Mouse (Mus musculus): Measurements from ENCODE around the gene Gpn2. TPM values are rescaled to one million over a fixed set of nuclear protein-coding genes. Genes with fewer than 3 reads are reported as not detected.

Gpn2 gene
- polyA plus RNA-seq, 1 experiment from 2014 or later, result 13.5 TPM

GRCm38 (mm10) chr4:133561622-133562021 is 22.5 kb upstream of the Gpn2 start:
- H3K4me2 ChIP-seq, result no peak overlapping the region
- DNase-seq (no peak), ATAC-seq (ENCODE audit: low read depth) (no peak)
- H3K4me3 ChIP-seq (replicated peaks), result no peak overlapping the region
- WGBS (ENCODE audit: insufficient replicate concordance), result 49% methylated on average over 4 of the region's 4 CpGs
- H3K9ac ChIP-seq, result no peak overlapping the region
- peaks cover 3% of the 10 kb centered on the region; the same call in 1 of the 2 replicates for H3K4me1 ChIP-seq (replicated peaks)
- no peaks in the 10 kb centered on the region for H3K36me3 ChIP-seq
- no peaks in the 10 kb centered on the region for H3K9me3 ChIP-seq (replicated peaks)
- H3K27me3 ChIP-seq, result no peaks in the 10 kb centered on the region
- no peak overlapping the region for H3K27ac ChIP-seq

GRCm38 (mm10) chr4:133563123-133563571 is 21.0 kb upstream of the Gpn2 start:
- H3K27ac ChIP-seq, result no peak overlapping the region

GRCm38 (mm10) chr4:133567251-133567650 is 16.9 kb upstream of the Gpn2 start:
- ATAC-seq (ENCODE audit: low read depth) (no peak), DNase-seq (no peak)
- Histone ChIP-seq H3K9ac (no peak overlapping the region), H3K27me3 (peaks cover 3% of the 10 kb centered on the region; the same call in 1 of the 2 replicates), H3K4me1 (replicated peaks) (0 out of 2 replicates have a peak, but pooled peaks cover 4% of the 10 kb centered on the region), H3K9me3 (replicated peaks) (no peaks in the 10 kb centered on the region), H3K4me3 (replicated peaks) (no peak overlapping the region), H3K36me3 (no peaks in the 10 kb centered on the region), H3K4me2 (no peak overlapping the region), H3K27ac (no peak overlapping the region)
- WGBS (ENCODE audit: insufficient replicate concordance), result 25% methylated on average over 8 of the region's 8 CpGs

More at GRCm38 (mm10) chr4:133563123-133563571, 21.0 kb upstream of the Gpn2 start:
- Histone ChIP-seq H3K36me3 (no peaks in the 10 kb centered on the region), H3K4me3 (replicated peaks) (no peak overlapping the region), H3K4me2 (no peak overlapping the region), H3K4me1 (replicated peaks) (peaks cover 6% of the 10 kb centered on the region; the same call in 1 of the 2 replicates), H3K9me3 (replicated peaks) (no peaks in the 10 kb centered on the region), H3K9ac (no peak overlapping the region), H3K27me3 (no peaks in the 10 kb centered on the region)
- DNase-seq (no peak), ATAC-seq (ENCODE audit: low read depth) (no peak)
- 61% methylated on average over 11 of the region's 11 CpGs for WGBS (ENCODE audit: insufficient replicate concordance)

- peaks cover 3% of the 10 kb centered on the region; the same call in 1 of the 2 replicates for H3K27me3 ChIP-seq
- DNase-seq, result no peak
- peak overlapping the region; percentile 70 for H3K27ac ChIP-seq
- no peak overlapping the region for H3K9ac ChIP-seq
- H3K4me3 ChIP-seq (replicated peaks), result no peak overlapping the region
- 0 out of 2 replicates have a peak overlapping the region, but pooled peaks have one; percentile 21 for H3K4me2 ChIP-seq
- 66% methylated on average over 10 of the region's 10 CpGs for WGBS (ENCODE audit: insufficient replicate concordance)
- H3K9me3 ChIP-seq (replicated peaks), result no peaks in the 10 kb centered on the region
- peaks cover 13% of the 10 kb centered on the region for H3K4me1 ChIP-seq (replicated peaks)
- no peaks in the 10 kb centered on the region for H3K36me3 ChIP-seq
- ATAC-seq (ENCODE audit: low read depth), result no peak
Observed at GRCm38 (mm10) chr4:133569291-133570065, 14.7 kb upstream of the Gpn2 start.

GRCm38 (mm10) chr4:133570066-133570466 is 14.1 kb upstream of the Gpn2 start:
- H3K4me3 ChIP-seq (replicated peaks), result no peak overlapping the region
- ATAC-seq (ENCODE audit: low read depth) (peak; percentile 30; the same call in 1 of the 2 replicates), DNase-seq (no peak)
- H3K27me3 ChIP-seq, result peaks cover 3% of the 10 kb centered on the region; the same call in 1 of the 2 replicates
- 0 out of 2 replicates have a peak overlapping the region, but pooled peaks have one; percentile 21 for H3K4me2 ChIP-seq
- H3K27ac ChIP-seq, result peak overlapping the region; percentile 70
- H3K9ac ChIP-seq, result no peak overlapping the region
- no peaks in the 10 kb centered on the region for H3K9me3 ChIP-seq (replicated peaks)
- WGBS (ENCODE audit: insufficient replicate concordance), result 47% methylated on average over 10 of the region's 10 CpGs
- H3K36me3 ChIP-seq, result no peaks in the 10 kb centered on the region
- peaks cover 16% of the 10 kb centered on the region for H3K4me1 ChIP-seq (replicated peaks)

- peaks cover 18% of the 10 kb centered on the region for H3K36me3 ChIP-seq
- peaks cover 3% of the 10 kb centered on the region; the same call in 1 of the 2 replicates for H3K27me3 ChIP-seq
- DNase-seq (peak; percentile 72), ATAC-seq (ENCODE audit: low read depth) (peak; percentile 85)
- WGBS (ENCODE audit: insufficient replicate concordance), result 5% methylated on average over 44 of the region's 44 CpGs
- peaks cover 26% of the 10 kb centered on the region for H3K4me1 ChIP-seq (replicated peaks)
- peak within 1 kb of the TSS; percentile 97 for H3K4me3 ChIP-seq (replicated peaks)
- no peaks in the 10 kb centered on the region for H3K9me3 ChIP-seq (replicated peaks)
- peak within 1 kb of the TSS; percentile 88 for H3K9ac ChIP-seq
- H3K4me2 ChIP-seq, result peak within 1 kb of the TSS; percentile 93
- H3K27ac ChIP-seq, result peak within 1 kb of the TSS; percentile 90
Observed at GRCm38 (mm10) chr4:133574070-133574842, 9.9 kb upstream of the Gpn2 start, which contains the start of gene Gpatch3. TSS of gene Gpatch3 (plus strand) at chr4:133574745.

GRCm38 (mm10) chr4:133574843-133575202 is 9.3 kb upstream of the Gpn2 start:
- peaks cover 23% of the 10 kb centered on the region for H3K36me3 ChIP-seq
- H3K27me3 ChIP-seq, result peaks cover 3% of the 10 kb centered on the region; the same call in 1 of the 2 replicates
- H3K9ac ChIP-seq, result peak overlapping the region; percentile 88
- DNase-seq, result no peak
- H3K9me3 ChIP-seq (replicated peaks), result no peaks in the 10 kb centered on the region
- H3K4me3 ChIP-seq (replicated peaks), result peak overlapping the region; percentile 97
- peaks cover 26% of the 10 kb centered on the region for H3K4me1 ChIP-seq (replicated peaks)
- peak overlapping the region; percentile 93 for H3K4me2 ChIP-seq
- peak; percentile 67 for ATAC-seq (ENCODE audit: low read depth)
- H3K27ac ChIP-seq, result peak overlapping the region; percentile 90
- 1% methylated on average over 41 of the region's 41 CpGs for WGBS (ENCODE audit: insufficient replicate concordance)

GRCm38 (mm10) chr4:133577983-133578382 is 6.2 kb upstream of the Gpn2 start:
- no peak overlapping the region for H3K4me2 ChIP-seq
- 82% methylated on average over 12 of the region's 12 CpGs for WGBS (ENCODE audit: insufficient replicate concordance)
- no peaks in the 10 kb centered on the region for H3K27me3 ChIP-seq
- no peak overlapping the region for H3K4me3 ChIP-seq (replicated peaks)
- H3K36me3 ChIP-seq, result peaks cover 46% of the 10 kb centered on the region
- ATAC-seq (ENCODE audit: low read depth) (no peak), DNase-seq (no peak)
- no peaks in the 10 kb centered on the region for H3K9me3 ChIP-seq (replicated peaks)
- peaks cover 28% of the 10 kb centered on the region for H3K4me1 ChIP-seq (replicated peaks)
- no peak overlapping the region for H3K9ac ChIP-seq
- H3K27ac ChIP-seq, result no peak overlapping the region

- H3K27me3 ChIP-seq, result no peaks in the 10 kb centered on the region
- peak overlapping the region; percentile 98 for H3K4me2 ChIP-seq
- peak overlapping the region; percentile 86 for H3K27ac ChIP-seq
- H3K4me3 ChIP-seq (replicated peaks), result peak overlapping the region; percentile 92
- DNase-seq (no peak), ATAC-seq (ENCODE audit: low read depth) (peak; percentile 35; the same call in 1 of the 2 replicates)
- peaks cover 61% of the 10 kb centered on the region for H3K36me3 ChIP-seq
- 47% methylated on average over 6 of the region's 6 CpGs for WGBS (ENCODE audit: insufficient replicate concordance)
- H3K9ac ChIP-seq, result peak overlapping the region; percentile 86
- peaks cover 31% of the 10 kb centered on the region for H3K4me1 ChIP-seq (replicated peaks)
- H3K9me3 ChIP-seq (replicated peaks), result no peaks in the 10 kb centered on the region
Observed at GRCm38 (mm10) chr4:133583690-133584058, 488 bp upstream of the Gpn2 start.

GRCm38 (mm10) chr4:133592570-133592969 is 8.4 kb downstream of the Gpn2 start:
- Histone ChIP-seq H3K4me3 (replicated peaks) (no peak overlapping the region), H3K36me3 (peaks cover 56% of the 10 kb centered on the region), H3K4me1 (replicated peaks) (peaks cover 15% of the 10 kb centered on the region), H3K4me2 (no peak overlapping the region), H3K27ac (no peak overlapping the region), H3K9me3 (replicated peaks) (no peaks in the 10 kb centered on the region), H3K9ac (no peak overlapping the region), H3K27me3 (no peaks in the 10 kb centered on the region)
- no peak for DNase-seq
- WGBS (ENCODE audit: insufficient replicate concordance), result 23% methylated on average over 7 of the region's 7 CpGs
- ATAC-seq (ENCODE audit: low read depth), result no peak

- 51% methylated on average over 7 of the region's 7 CpGs for WGBS (ENCODE audit: insufficient replicate concordance)
- H3K9ac ChIP-seq, result no peak overlapping the region
- no peak for ATAC-seq (ENCODE audit: low read depth)
Observed at GRCm38 (mm10) chr4:133595538-133595937, 11.4 kb downstream of the Gpn2 start.

More at GRCm38 (mm10) chr4:133595538-133595937, 11.4 kb downstream of the Gpn2 start:
- peaks cover 27% of the 10 kb centered on the region for H3K27me3 ChIP-seq
- no peak overlapping the region for H3K4me2 ChIP-seq
- peaks cover 38% of the 10 kb centered on the region for H3K4me1 ChIP-seq (replicated peaks)
- H3K9me3 ChIP-seq (replicated peaks), result no peaks in the 10 kb centered on the region
- no peak for DNase-seq
- peaks cover 26% of the 10 kb centered on the region for H3K36me3 ChIP-seq
- no peak overlapping the region for H3K4me3 ChIP-seq (replicated peaks)
- H3K27ac ChIP-seq, result no peak overlapping the region

Data from liver, embryonic 13.5 days (tissue).